Mouse (Mus musculus) cortical plate, adult 2 months (tissue): Measurements from ENCODE around the gene Mtmr3.

Source experiments
- CTCF ChIP-seq: fragments of 200-500 bp; IDR thresholded peaks from 2 replicates; pipeline ENCODE4 v1.5.1; 2011; ENCODE audit warnings: mild to moderate bottlenecking, control low read depth, low read length; ENCODE audit not compliant: insufficient read depth; ENCODE audit errors: extremely low read depth
- POLR2A ChIP-seq: fragments of 200-500 bp; IDR thresholded peaks from 2 replicates; pipeline ENCODE4 v1.6.1; 2011; ENCODE audit warnings: mild to moderate bottlenecking, low read length, control low read depth; ENCODE audit not compliant: insufficient read depth; ENCODE audit errors: extremely low read depth

DNA sequence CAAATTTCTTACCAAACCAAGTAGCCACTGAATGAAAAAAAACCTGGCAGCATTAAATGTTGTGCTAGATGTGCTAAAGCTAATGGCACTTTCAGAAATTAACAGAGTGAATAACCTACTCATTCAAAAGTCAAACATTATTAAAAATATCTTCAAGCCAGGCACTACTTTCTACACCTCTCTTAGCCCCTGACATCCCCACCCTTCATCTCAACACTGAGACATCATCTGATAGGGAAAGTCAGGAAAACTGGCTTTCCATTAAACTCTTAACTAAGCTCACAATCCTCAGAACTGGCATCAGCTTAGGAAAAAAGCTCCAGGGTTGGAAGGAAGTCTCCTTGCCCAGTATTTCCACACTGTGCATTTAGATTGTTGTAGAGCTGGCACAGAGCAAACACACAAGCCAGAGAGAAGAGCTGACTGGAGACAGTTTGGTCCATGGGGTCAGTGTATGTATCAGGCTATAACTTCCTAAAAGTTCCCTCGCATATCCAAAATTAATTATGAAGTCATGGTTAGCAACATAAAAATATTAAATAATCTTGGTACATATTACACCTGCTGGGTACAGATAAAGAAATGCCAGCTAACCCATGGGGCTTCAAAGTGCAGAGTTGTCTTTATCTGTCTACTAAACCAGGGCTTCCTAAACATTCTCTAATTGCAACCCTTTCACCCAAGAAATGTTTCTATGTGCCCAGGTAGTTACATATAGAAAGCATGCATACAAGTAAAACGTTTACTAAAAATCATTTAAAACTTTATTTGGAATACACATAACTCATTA, 41.2 kb downstream of the Mtmr3 start:
- no peak for TF ChIP-seq CTCF
- no peak for TF ChIP-seq POLR2A
